Mouse (Mus musculus) brown adipose tissue, adult 24 weeks (tissue): ENCODE data around the gene Abca13. TPM values are rescaled to one million over a fixed set of nuclear protein-coding genes. Genes with fewer than 3 reads are reported as not detected.
"Not testable (repeated sequence)": the region's sequence is repeated elsewhere in the genome, so short reads cannot be mapped to it uniquely, and the experiment has no call there.

Experiments
- H3K27ac ChIP-seq: fragments of 200-500 bp; replicated peaks from 2 replicates; pipeline ENCODE4 v1.5.1; 2012; ENCODE audit warnings: low read depth, mild to moderate bottlenecking, low read length
- H3K4me1 ChIP-seq: fragments of 200-500 bp; 2 replicates; pipeline ENCODE4 v1.6.1; 2012; ENCODE audit warnings: low read length, mixed read lengths; ENCODE audit not compliant: control insufficient read depth, insufficient read depth, insufficient read length
- H3K4me3 ChIP-seq: fragments of 200-500 bp; 2 replicates; pipeline ENCODE4 v1.5.1; 2012; ENCODE audit warnings: low read depth, mild to moderate bottlenecking, low read length, moderate library complexity; ENCODE audit not compliant: insufficient read depth
- polyA plus RNA-seq: library from polyadenylated mRNA; stranded (reverse); fragments of >200 nt; gene quantifications from 2 replicates; pipeline ENCODE4 v1.2.4, GENCODE M21; 2012; ENCODE audit not compliant: missing spikeins, insufficient read depth, insufficient read length

Gene Abca13
- not detected in 2 replicates for polyA plus RNA-seq

- Histone ChIP-seq H3K27ac (no peak within 1 kb of the TSS), H3K4me1 (no peaks in the 10 kb centered on the region), H3K4me3 (no peak within 1 kb of the TSS)
Measured at GRCm38 (mm10) chr11:9191555-9192131, at the start of gene Abca13. TSS of gene Abca13 (plus strand) at chr11:9191942.

- no peaks in the 10 kb centered on the region for H3K4me1 ChIP-seq
- no peak overlapping the region for H3K27ac ChIP-seq
Measured at GRCm38 (mm10) chr11:9145113-9145512, 46.6 kb upstream of the Abca13 start.

GRCm38 (mm10) chr11:9146115-9146514 lies 45.6 kb upstream of the Abca13 start:
- no peaks in the 10 kb centered on the region for H3K4me1 ChIP-seq
- no peak overlapping the region for H3K27ac ChIP-seq

More at GRCm38 (mm10) chr11:9145113-9145512, 46.6 kb upstream of the Abca13 start:
- H3K4me3 ChIP-seq: no peak overlapping the region

GRCm38 (mm10) chr11:9146683-9147082 lies 45.1 kb upstream of the Abca13 start:
- no peaks in the 10 kb centered on the region for H3K4me1 ChIP-seq
- no peak overlapping the region for H3K27ac ChIP-seq
- H3K4me3 ChIP-seq: no peak overlapping the region

More at GRCm38 (mm10) chr11:9146115-9146514, 45.6 kb upstream of the Abca13 start:
- H3K4me3 ChIP-seq: no peak overlapping the region

GRCm38 (mm10) chr11:9148206-9148605 lies 43.5 kb upstream of the Abca13 start:
- Histone ChIP-seq H3K4me1 (no peaks in the 10 kb centered on the region), H3K4me3 (no peak overlapping the region), H3K27ac (no peak overlapping the region)

- not testable (repeated sequence) for H3K4me1 ChIP-seq, H3K4me3 ChIP-seq, H3K27ac ChIP-seq
Measured at GRCm38 (mm10) chr11:9150403-9150802, 41.3 kb upstream of the Abca13 start.

- H3K4me1 ChIP-seq: no peaks in the 10 kb centered on the region
- H3K27ac ChIP-seq: no peak overlapping the region
- no peak overlapping the region for H3K4me3 ChIP-seq
Measured at GRCm38 (mm10) chr11:9159953-9160352, 31.8 kb upstream of the Abca13 start.

GRCm38 (mm10) chr11:9167331-9167730 lies 24.4 kb upstream of the Abca13 start:
- Histone ChIP-seq H3K27ac (no peak overlapping the region), H3K4me1 (no peaks in the 10 kb centered on the region), H3K4me3 (no peak overlapping the region)

GRCm38 (mm10) chr11:9181477-9181876 lies 10.3 kb upstream of the Abca13 start:
- Histone ChIP-seq H3K4me3 (no peak overlapping the region), H3K4me1 (no peaks in the 10 kb centered on the region)

GRCm38 (mm10) chr11:9189471-9189870 lies 2.3 kb upstream of the Abca13 start:
- H3K4me3 ChIP-seq, H3K27ac ChIP-seq, H3K4me1 ChIP-seq: not testable (repeated sequence)

More at GRCm38 (mm10) chr11:9181477-9181876, 10.3 kb upstream of the Abca13 start:
- no peak overlapping the region for H3K27ac ChIP-seq

- H3K4me3 ChIP-seq: no peak overlapping the region
- no peaks in the 10 kb centered on the region for H3K4me1 ChIP-seq
- H3K27ac ChIP-seq: no peak overlapping the region
Measured at GRCm38 (mm10) chr11:9190772-9191554, 779 bp upstream of the Abca13 start.

GRCm38 (mm10) chr11:9194861-9195260 lies 3.1 kb downstream of the Abca13 start:
- H3K4me1 ChIP-seq: no peaks in the 10 kb centered on the region
- no peak overlapping the region for H3K4me3 ChIP-seq
- no peak overlapping the region for H3K27ac ChIP-seq

GRCm38 (mm10) chr11:9199868-9200267 lies 8.1 kb downstream of the Abca13 start:
- H3K4me1 ChIP-seq: no peaks in the 10 kb centered on the region
- H3K27ac ChIP-seq: no peak overlapping the region
- H3K4me3 ChIP-seq: no peak overlapping the region

GRCm38 (mm10) chr11:9210707-9211106 lies 19.0 kb downstream of the Abca13 start:
- Histone ChIP-seq H3K4me3 (no peak overlapping the region), H3K27ac (no peak overlapping the region), H3K4me1 (no peaks in the 10 kb centered on the region)

GRCm38 (mm10) chr11:9213580-9213979 lies 21.8 kb downstream of the Abca13 start:
- no peak overlapping the region for H3K27ac ChIP-seq
- no peaks in the 10 kb centered on the region for H3K4me1 ChIP-seq
- H3K4me3 ChIP-seq: no peak overlapping the region

- Histone ChIP-seq H3K4me1 (no peaks in the 10 kb centered on the region), H3K27ac (no peak overlapping the region), H3K4me3 (no peak overlapping the region)
Measured at GRCm38 (mm10) chr11:9216252-9216651, 24.5 kb downstream of the Abca13 start.
